Mouse (Mus musculus) embryonic facial prominence, embryonic 10.5 days (tissue): ENCODE data around the gene Cdk14. TPM values are rescaled to one million over a fixed set of nuclear protein-coding genes. Genes with fewer than 3 reads are reported as not detected.

Source experiments
- DNase-seq: peaks from one replicate; pipeline ENCODE4 v3.0.0-alpha.2; 2017; ENCODE audit warnings: low spot score
- H3K27ac ChIP-seq: fragments of 300-500 bp; sonication (generic); replicated peaks from 2 replicates; pipeline ENCODE4 v1.5.1; 2016; ENCODE audit warnings: mild to moderate bottlenecking
- H3K27me3 ChIP-seq: fragments of 300-500 bp; sonication (generic); replicated peaks from 2 replicates; pipeline ENCODE4 v1.6.1; 2016; ENCODE audit warnings: low read depth, mild to moderate bottlenecking; ENCODE audit not compliant: poor library complexity, severe bottlenecking
- H3K36me3 ChIP-seq: fragments of 300-500 bp; sonication (generic); replicated peaks from 2 replicates; pipeline ENCODE4 v1.6.1; 2016; ENCODE audit warnings: mild to moderate bottlenecking, moderate library complexity
- H3K4me1 ChIP-seq: fragments of 300-500 bp; sonication (generic); 2 replicates; pipeline ENCODE4 v1.6.1; 2016
- H3K4me3 ChIP-seq: fragments of 300-500 bp; sonication (generic); 2 replicates; pipeline ENCODE4 v1.5.1; 2016; ENCODE audit warnings: mild to moderate bottlenecking, moderate library complexity
- H3K9me3 ChIP-seq: fragments of 300-500 bp; sonication (generic); 2 replicates; pipeline ENCODE4 v1.6.1; 2016; ENCODE audit warnings: mild to moderate bottlenecking
- WGBS: fragments of 180-500 bp; shearing (Covaris S2); methylation state at CpG from one replicate; pipeline ENCODE4 v1.1.7; 2016; 5-methylcytosine and 5-hydroxymethylcytosine counted together
- polyA plus RNA-seq: library from polyadenylated mRNA; unstranded; fragments of >200 nt; fragmentation: Nextera tagmentation; extraction: Ambion mirVana; gene quantifications from 2 replicates; pipeline ENCODE4 v1.2.1, GENCODE M21; 2016

Cdk14 gene
- polyA plus RNA-seq, 1 experiment from 2014 or later = 18.3 TPM

- peaks cover 4% of the 10 kb centered on the region; the same call in 1 of the 2 replicates for H3K36me3 ChIP-seq
- DNase-seq = no peak
- WGBS = 48% methylated on average over 4 of the region's 4 CpGs
- no peak overlapping the region for H3K27ac ChIP-seq
- H3K9me3 ChIP-seq = 0 out of 2 replicates have a peak, but pooled peaks cover 4% of the 10 kb centered on the region
- peaks cover 25% of the 10 kb centered on the region for H3K4me1 ChIP-seq
- H3K27me3 ChIP-seq = no peaks in the 10 kb centered on the region
- no peak overlapping the region for H3K4me3 ChIP-seq
These were observed 542.5 kb downstream of the Cdk14 start for GRCm38 (mm10) chr5:4877638-4878037.

GRCm38 (mm10) chr5:4877131-4877631 lies 542.9 kb downstream of the Cdk14 start:
- Histone ChIP-seq H3K4me1 (peaks cover 25% of the 10 kb centered on the region), H3K4me3 (no peak overlapping the region), H3K36me3 (peaks cover 4% of the 10 kb centered on the region; the same call in 1 of the 2 replicates), H3K27me3 (no peaks in the 10 kb centered on the region), H3K27ac (no peak overlapping the region), H3K9me3 (0 out of 2 replicates have a peak, but pooled peaks cover 4% of the 10 kb centered on the region)
- DNase-seq = peak; percentile 61
- 8% methylated on average over 5 of the region's 5 CpGs for WGBS

- peak; percentile 15 for DNase-seq
- Histone ChIP-seq H3K27me3 (0 out of 2 replicates have a peak, but pooled peaks cover under 1% of the 10 kb centered on the region), H3K9me3 (0 out of 2 replicates have a peak, but pooled peaks cover 4% of the 10 kb centered on the region), H3K4me1 (peaks cover 25% of the 10 kb centered on the region), H3K4me3 (no peak overlapping the region), H3K36me3 (peaks cover 2% of the 10 kb centered on the region; the same call in 1 of the 2 replicates), H3K27ac (no peak overlapping the region)
- 74% methylated on average over 15 of the region's 15 CpGs for WGBS
These were observed 543.4 kb downstream of the Cdk14 start for GRCm38 (mm10) chr5:4876653-4877091.

GRCm38 (mm10) chr5:4870041-4870726 lies 549.9 kb downstream of the Cdk14 start:
- 0 out of 2 replicates have a peak, but pooled peaks cover 5% of the 10 kb centered on the region for H3K27me3 ChIP-seq
- DNase-seq = no peak
- peaks cover 42% of the 10 kb centered on the region for H3K4me1 ChIP-seq
- peak overlapping the region; percentile 48 for H3K27ac ChIP-seq
- H3K4me3 ChIP-seq = no peak overlapping the region
- no peaks in the 10 kb centered on the region for H3K9me3 ChIP-seq
- WGBS = 59% methylated on average over 4 of the region's 4 CpGs
- no peaks in the 10 kb centered on the region for H3K36me3 ChIP-seq

GRCm38 (mm10) chr5:4868563-4869120 lies 551.5 kb downstream of the Cdk14 start:
- WGBS = 53% methylated on average over 6 of the region's 6 CpGs
- Histone ChIP-seq H3K27me3 (0 out of 2 replicates have a peak, but pooled peaks cover 5% of the 10 kb centered on the region), H3K4me3 (no peak overlapping the region), H3K4me1 (peaks cover 44% of the 10 kb centered on the region), H3K9me3 (no peaks in the 10 kb centered on the region), H3K27ac (peak overlapping the region; percentile 66), H3K36me3 (no peaks in the 10 kb centered on the region)
- DNase-seq = no peak

GRCm38 (mm10) chr5:4867849-4868562 lies 552.1 kb downstream of the Cdk14 start:
- 0 out of 2 replicates have a peak, but pooled peaks cover 5% of the 10 kb centered on the region for H3K27me3 ChIP-seq
- no peaks in the 10 kb centered on the region for H3K36me3 ChIP-seq
- H3K4me1 ChIP-seq = peaks cover 44% of the 10 kb centered on the region
- DNase-seq = no peak
- H3K9me3 ChIP-seq = no peaks in the 10 kb centered on the region
- no peak overlapping the region for H3K4me3 ChIP-seq
- peak overlapping the region; percentile 66; the same call in 1 of the 2 replicates for H3K27ac ChIP-seq
- 51% methylated on average over 6 of the region's 6 CpGs for WGBS

GRCm38 (mm10) chr5:4866945-4867344 lies 553.2 kb downstream of the Cdk14 start:
- no peaks in the 10 kb centered on the region for H3K36me3 ChIP-seq
- H3K27ac ChIP-seq = no peak overlapping the region
- H3K9me3 ChIP-seq = no peaks in the 10 kb centered on the region
- no peak for DNase-seq
- peaks cover 44% of the 10 kb centered on the region for H3K4me1 ChIP-seq
- 66% methylated on average over 8 of the region's 8 CpGs for WGBS
- H3K27me3 ChIP-seq = 0 out of 2 replicates have a peak, but pooled peaks cover 5% of the 10 kb centered on the region
- no peak overlapping the region for H3K4me3 ChIP-seq

- Histone ChIP-seq H3K27ac (no peak overlapping the region), H3K4me3 (no peak overlapping the region), H3K36me3 (no peaks in the 10 kb centered on the region), H3K9me3 (no peaks in the 10 kb centered on the region), H3K4me1 (peaks cover 44% of the 10 kb centered on the region), H3K27me3 (no peaks in the 10 kb centered on the region)
- DNase-seq = no peak
- 65% methylated on average over 1 of the region's 1 CpGs for WGBS
These were observed 554.0 kb downstream of the Cdk14 start for GRCm38 (mm10) chr5:4866099-4866498.

- peaks cover 18% of the 10 kb centered on the region for H3K4me1 ChIP-seq
- DNase-seq = no peak
- no peaks in the 10 kb centered on the region for H3K36me3 ChIP-seq
- no peaks in the 10 kb centered on the region for H3K27me3 ChIP-seq
- 93% methylated on average over 9 of the region's 9 CpGs for WGBS
- no peaks in the 10 kb centered on the region for H3K9me3 ChIP-seq
- H3K27ac ChIP-seq = no peak overlapping the region
- no peak overlapping the region for H3K4me3 ChIP-seq
These were observed 558.5 kb downstream of the Cdk14 start for GRCm38 (mm10) chr5:4861592-4861991.

GRCm38 (mm10) chr5:4861141-4861540 lies 559.0 kb downstream of the Cdk14 start:
- Histone ChIP-seq H3K27me3 (no peaks in the 10 kb centered on the region), H3K4me3 (no peak overlapping the region), H3K4me1 (peaks cover 17% of the 10 kb centered on the region), H3K27ac (no peak overlapping the region), H3K36me3 (no peaks in the 10 kb centered on the region), H3K9me3 (no peaks in the 10 kb centered on the region)
- WGBS = 92% methylated on average over 2 of the region's 2 CpGs
- no peak for DNase-seq

- no peaks in the 10 kb centered on the region for H3K36me3 ChIP-seq
- DNase-seq = no peak
- peaks cover 9% of the 10 kb centered on the region for H3K4me1 ChIP-seq
- no peak overlapping the region for H3K27ac ChIP-seq
- no peaks in the 10 kb centered on the region for H3K9me3 ChIP-seq
- WGBS = 66% methylated on average over 5 of the region's 5 CpGs
- no peak overlapping the region for H3K4me3 ChIP-seq
- no peaks in the 10 kb centered on the region for H3K27me3 ChIP-seq
These were observed 562.0 kb downstream of the Cdk14 start for GRCm38 (mm10) chr5:4858032-4858641.

- no peaks in the 10 kb centered on the region for H3K27me3 ChIP-seq
- no peaks in the 10 kb centered on the region for H3K9me3 ChIP-seq
- no peak for DNase-seq
- peaks cover 7% of the 10 kb centered on the region for H3K4me1 ChIP-seq
- no peak overlapping the region for H3K4me3 ChIP-seq
- no peak overlapping the region for H3K27ac ChIP-seq
- 92% methylated on average over 2 of the region's 2 CpGs for WGBS
- H3K36me3 ChIP-seq = no peaks in the 10 kb centered on the region
These were observed 566.6 kb downstream of the Cdk14 start for GRCm38 (mm10) chr5:4853503-4853902.
